Mouse (Mus musculus) thymus, postnatal 10 days (tissue): ENCODE measurements around the gene Snx29.

ENCODE experiments used
- DNase-seq, 2 experiments: peaks; one replicate each; pipeline ENCODE4 v3.0.0; 2021; ENCODE audit warnings: low spot score in 2 of 2

Snx29 gene

GRCm38 (mm10) chr16:11729111-11729510 is 406.4 kb downstream of the Snx29 start:
- no peak for DNase-seq

GRCm38 (mm10) chr16:11729815-11730214 is 407.1 kb downstream of the Snx29 start:
- DNase-seq = no peak

- no peak for DNase-seq
Observed at GRCm38 (mm10) chr16:11731014-11731535, 408.4 kb downstream of the Snx29 start.

GRCm38 (mm10) chr16:11738341-11738740 is 415.6 kb downstream of the Snx29 start:
- DNase-seq = no peak

- DNase-seq = no peak
Observed at GRCm38 (mm10) chr16:11741951-11742350, 419.2 kb downstream of the Snx29 start.

GRCm38 (mm10) chr16:11742351-11742750 is 419.6 kb downstream of the Snx29 start:
- DNase-seq = no peak

GRCm38 (mm10) chr16:11743013-11743412 is 420.3 kb downstream of the Snx29 start:
- DNase-seq = no peak

- DNase-seq = no peak
Observed at GRCm38 (mm10) chr16:11743724-11744123, 421.0 kb downstream of the Snx29 start.

GRCm38 (mm10) chr16:11746036-11746435 is 423.3 kb downstream of the Snx29 start:
- DNase-seq = no peak

- DNase-seq = no peak
Observed at GRCm38 (mm10) chr16:11747867-11748266, 425.2 kb downstream of the Snx29 start.

GRCm38 (mm10) chr16:11749111-11749510 is 426.4 kb downstream of the Snx29 start:
- DNase-seq = no peak

- no peak for DNase-seq
Observed at GRCm38 (mm10) chr16:11750605-11751004, 427.9 kb downstream of the Snx29 start.

- no peak for DNase-seq
Observed at GRCm38 (mm10) chr16:11752557-11752956, 429.8 kb downstream of the Snx29 start.

- DNase-seq = no peak
Observed at GRCm38 (mm10) chr16:11753466-11753865, 430.8 kb downstream of the Snx29 start.

GRCm38 (mm10) chr16:11754136-11754535 is 431.4 kb downstream of the Snx29 start:
- no peak for DNase-seq

GRCm38 (mm10) chr16:11755281-11756066 is 432.8 kb downstream of the Snx29 start:
- DNase-seq = no peak

GRCm38 (mm10) chr16:11756598-11757245 is 434.0 kb downstream of the Snx29 start:
- DNase-seq = no peak

GRCm38 (mm10) chr16:11757471-11757870 is 434.8 kb downstream of the Snx29 start:
- DNase-seq = no peak

GRCm38 (mm10) chr16:11757951-11758350 is 435.2 kb downstream of the Snx29 start:
- DNase-seq = no peak

GRCm38 (mm10) chr16:11772318-11772717 is 449.6 kb downstream of the Snx29 start:
- DNase-seq = no peak

- DNase-seq = no peak
Observed at GRCm38 (mm10) chr16:11774321-11774720, 451.6 kb downstream of the Snx29 start.

GRCm38 (mm10) chr16:11776528-11776927 is 453.8 kb downstream of the Snx29 start:
- no peak for DNase-seq

- no peak for DNase-seq
Observed at GRCm38 (mm10) chr16:11778191-11778590, 455.5 kb downstream of the Snx29 start.
